Mouse (Mus musculus): ENCODE results near the gene Edrf1.

DNA sequence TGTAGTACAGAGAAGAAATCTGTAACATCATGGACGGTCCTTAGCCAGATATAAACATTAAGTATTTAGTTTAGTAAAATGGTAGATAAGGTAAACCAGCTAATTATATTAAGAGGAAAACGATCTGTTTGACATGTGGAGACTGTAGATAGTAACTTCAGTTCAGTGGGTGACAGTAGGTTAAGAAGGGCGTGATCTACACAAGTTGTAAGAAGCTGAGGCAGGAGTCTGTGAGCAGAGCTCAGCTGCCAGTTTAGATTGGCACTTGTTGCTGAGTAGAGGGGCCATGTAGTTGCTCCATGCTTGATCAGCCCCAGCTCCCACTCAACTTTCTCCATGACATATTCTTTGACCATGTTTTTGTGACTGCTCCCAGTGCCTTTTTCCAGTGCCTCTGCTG is 33.5 kb downstream of the Edrf1 start:
- TF ChIP-seq CTCF (IDR thresholded peaks at IDR 0.05; ENCODE audit: control insufficient read depth, insufficient read depth, insufficient replicate concordance, low read depth, low read length) (no peak), POLR2A (IDR thresholded peaks at IDR 0.05; ENCODE audit: control insufficient read depth, low read depth, low read length) (no peak)
